Mouse (Mus musculus) R1 (cell line): ENCODE measurements at regions not wholly inside any gene's neighbourhood (a gene's known extent, or its start where the extent isn't known, plus 50 kb on each side); places are given as distances from the start of the nearest gene placed in this dataset.
A peak's percentile ranks its signal among the peaks of the same experiment; 100 is the strongest.

Experiments
- DNase-seq: peaks from one replicate; pipeline ENCODE4 v3.0.0-alpha.2; 2018; ENCODE audit warnings: low read depth, low spot score

DNA sequence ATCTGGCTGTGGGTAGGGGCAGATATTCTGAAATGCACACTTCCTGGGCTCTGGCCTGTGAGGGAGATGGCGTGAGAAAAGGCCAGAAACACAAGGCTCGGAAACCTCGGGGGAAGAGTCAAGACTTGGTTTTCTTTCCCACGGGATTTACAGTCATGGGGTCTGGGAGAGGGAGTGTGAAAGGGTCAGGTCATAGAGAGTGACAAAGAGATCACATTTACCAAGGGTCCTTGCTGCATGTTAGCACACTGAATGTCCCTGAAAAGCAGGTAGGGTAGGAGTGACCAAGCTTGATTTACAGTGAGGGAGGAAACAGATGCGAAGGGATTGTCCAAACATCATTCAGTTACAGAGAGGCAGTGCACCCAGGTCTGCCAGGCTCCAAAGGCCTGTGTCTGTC, 156.0 kb downstream of the Efnb1 start:
- no peak for DNase-seq

- DNase-seq: no peak
Measured at GRCm38 (mm10) chrX:99291423-99291963, 155.6 kb downstream of the Efnb1 start.

DNA sequence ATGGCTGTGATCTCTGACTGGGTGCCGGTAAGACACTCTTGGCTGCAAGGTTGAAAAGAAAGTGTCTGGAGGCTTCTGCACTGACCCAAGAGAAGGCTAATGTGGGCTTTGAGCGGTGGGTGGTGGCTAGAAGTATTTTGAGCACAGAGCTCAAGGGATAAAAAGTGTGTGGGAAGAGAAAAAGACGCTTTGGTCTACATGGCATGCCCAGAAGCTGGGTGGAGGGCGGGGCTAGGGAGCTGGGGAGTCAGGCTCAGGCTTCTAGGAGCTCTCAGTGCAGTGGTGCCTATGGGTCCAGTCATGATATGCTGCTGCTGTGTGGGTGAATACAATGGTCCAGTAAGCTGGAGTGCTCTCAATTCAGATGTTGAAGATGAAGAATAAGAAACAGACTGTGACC, 152.1 kb downstream of the Efnb1 start:
- no peak for DNase-seq

DNA sequence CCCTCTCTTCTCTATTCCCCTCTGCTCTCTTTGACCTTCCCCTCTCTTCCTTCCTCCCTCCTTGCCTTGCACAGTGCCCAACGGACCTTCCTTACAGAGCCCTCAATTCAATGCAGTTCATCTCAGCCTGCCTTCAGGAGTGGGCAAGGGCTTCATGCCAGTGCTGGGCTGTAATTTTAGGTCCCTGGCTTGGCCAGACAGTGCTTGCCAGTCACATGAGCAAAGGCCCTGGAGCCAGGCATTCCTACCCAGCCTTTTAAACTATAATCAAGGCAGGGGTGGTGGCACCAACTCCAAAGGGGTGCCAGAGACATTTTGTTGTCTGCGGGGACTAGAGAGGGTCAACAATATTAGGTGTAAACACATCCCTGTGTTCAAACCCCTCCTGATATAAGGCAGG, 150.9 kb downstream of the Efnb1 start:
- DNase-seq: no peak

DNA sequence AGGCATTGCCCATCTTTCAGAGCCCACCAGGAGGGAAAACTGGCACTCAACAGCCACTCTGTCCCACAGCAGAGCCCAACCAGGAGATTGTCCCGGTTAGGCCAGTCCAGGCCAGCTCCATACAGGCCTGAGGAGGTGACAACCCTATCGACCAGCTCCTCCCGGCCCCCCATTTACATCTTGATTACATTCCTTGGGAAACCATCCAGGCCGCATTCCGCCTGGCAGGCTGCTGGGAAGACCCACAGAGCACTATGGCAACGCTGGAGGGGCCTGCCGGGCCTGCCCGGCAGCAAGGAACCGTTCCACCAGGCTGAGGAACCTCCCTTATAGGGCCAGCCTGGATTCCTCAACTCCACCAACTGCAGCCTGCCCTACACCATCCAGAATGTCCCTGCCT, 149.7 kb downstream of the Efnb1 start:
- DNase-seq: peak; percentile 58

DNA sequence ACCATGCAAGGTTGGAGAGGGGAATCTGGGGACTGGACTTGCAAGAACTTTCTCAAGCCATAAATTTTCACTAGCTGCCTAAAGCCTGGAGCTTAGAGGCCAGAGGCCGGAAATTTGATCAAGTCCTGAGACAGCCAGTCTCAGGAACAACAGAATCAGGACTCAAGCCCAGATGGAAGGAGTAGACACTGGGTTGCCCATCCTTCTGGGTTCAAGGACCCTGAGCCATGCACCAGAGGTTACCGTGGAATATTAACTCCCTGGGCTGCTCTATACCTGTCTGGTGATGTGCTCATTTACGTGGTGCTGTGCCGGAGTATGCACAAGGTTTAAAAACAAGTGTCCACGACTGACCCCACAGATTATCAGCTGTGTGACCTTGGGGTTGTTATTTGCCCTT, 145.1 kb downstream of the Efnb1 start:
- DNase-seq: no peak

DNA sequence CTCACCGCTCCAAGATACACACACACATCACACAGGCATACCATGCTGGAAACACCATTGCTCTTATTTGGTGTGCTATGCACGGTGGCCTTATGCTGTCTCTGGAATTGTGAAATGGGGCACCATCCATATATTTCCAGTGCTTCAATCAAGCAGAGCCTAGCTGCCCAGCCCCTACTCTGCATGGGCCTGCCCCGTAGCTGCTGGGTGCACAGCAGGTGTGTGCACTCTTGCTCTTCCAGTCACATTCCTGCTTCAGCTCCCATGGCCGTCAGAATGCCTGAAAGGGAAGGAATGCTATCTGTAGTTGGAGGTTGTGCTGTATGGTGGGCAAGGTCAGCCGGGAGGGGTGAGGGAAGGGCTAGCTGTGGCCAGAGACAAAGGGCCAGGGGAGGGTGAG, 144.6 kb downstream of the Efnb1 start:
- peak; percentile 9 for DNase-seq

DNA sequence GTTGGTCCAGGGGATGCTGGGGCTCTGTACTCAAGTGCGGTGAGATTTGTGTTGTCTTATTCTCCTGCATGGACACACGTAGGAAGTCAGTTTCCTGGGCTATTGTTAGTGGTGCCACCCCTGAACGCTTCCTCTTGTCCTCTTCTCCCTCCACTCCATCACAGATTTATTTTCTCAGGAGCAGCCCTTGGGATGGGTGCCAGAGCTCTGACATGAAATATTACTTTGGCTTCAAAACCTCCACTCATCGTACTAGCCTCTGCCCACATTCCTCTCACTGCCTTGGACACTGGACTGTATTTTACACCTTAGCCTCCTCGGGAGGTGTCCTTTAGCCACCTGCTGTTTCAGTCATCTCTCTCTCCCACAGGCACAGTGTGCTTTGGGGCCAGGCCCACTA, 139.6 kb downstream of the Efnb1 start:
- DNase-seq: no peak

GRCm38 (mm10) chrX:99271908-99272307, 136.0 kb downstream of the Efnb1 start:
- DNase-seq: no peak

- DNase-seq: no peak
Measured at GRCm38 (mm10) chrX:99249038-99249607, 113.2 kb downstream of the Efnb1 start.

DNA sequence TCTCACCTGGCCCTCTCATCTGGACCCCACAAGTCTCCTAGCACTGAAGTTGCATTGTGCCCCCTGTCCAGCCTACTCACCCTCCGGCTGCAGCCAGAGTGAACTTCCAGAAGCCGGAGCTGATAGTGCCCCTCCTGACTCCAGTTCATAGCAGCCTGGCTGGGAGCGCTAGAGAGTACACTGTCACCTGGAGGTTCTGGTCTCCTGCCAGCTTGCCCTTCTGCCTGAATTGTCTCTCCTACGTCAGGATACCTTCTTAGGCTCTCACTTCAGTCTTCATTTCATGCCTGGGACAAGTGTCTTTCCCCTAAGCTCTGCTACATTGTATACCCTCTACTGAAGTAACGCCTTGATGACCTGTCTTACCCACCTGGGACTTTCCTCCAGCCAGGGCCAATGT, 112.3 kb downstream of the Efnb1 start:
- DNase-seq: no peak

GRCm38 (mm10) chrX:99246704-99247103, 110.8 kb downstream of the Efnb1 start:
- DNase-seq: no peak

DNA sequence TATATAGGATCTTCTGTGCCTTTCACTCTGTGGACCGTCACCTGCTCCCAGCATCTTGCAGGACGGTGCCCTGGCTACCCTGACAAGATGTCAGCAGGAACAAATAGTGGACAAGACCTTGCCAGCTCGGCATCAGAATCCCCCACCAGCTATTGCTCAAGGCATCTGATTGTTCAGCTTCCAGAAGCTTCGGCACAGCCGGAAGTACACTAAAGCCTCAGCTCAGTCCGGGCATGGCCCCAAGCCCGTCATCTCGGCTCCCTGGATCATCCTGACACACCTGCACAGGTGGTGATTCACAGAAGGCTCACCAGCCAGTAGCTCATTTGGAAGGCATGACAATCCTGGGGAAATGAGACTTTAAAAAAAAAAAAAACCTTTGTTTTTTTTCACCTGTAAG, 110.1 kb downstream of the Efnb1 start:
- no peak for DNase-seq

DNA sequence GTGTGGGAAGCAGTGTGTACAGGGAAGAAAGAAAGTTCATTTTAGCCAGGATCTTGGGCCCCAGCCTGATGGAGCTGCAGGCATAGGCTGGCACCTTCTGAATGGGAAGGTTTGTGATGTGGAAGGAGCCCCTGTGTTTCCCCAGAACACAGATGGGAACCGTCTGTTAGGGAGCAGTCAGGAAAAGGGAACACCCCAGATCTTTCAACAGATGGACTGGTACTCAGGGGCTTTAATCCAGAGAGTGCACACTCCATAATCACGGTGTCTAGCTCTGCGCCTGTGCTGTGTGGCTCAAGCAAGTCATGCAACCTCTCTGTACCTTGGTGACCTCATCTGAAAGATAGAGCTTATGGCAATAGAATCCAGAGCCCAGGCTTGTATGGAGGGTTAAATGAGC, 109.6 kb downstream of the Efnb1 start:
- no peak for DNase-seq

GRCm38 (mm10) chrX:99243251-99243650, 107.3 kb downstream of the Efnb1 start:
- no peak for DNase-seq

- DNase-seq: peak; percentile 3
Measured at GRCm38 (mm10) chrX:99241684-99242118, 105.8 kb downstream of the Efnb1 start.

GRCm38 (mm10) chrX:99233035-99233434, 97.1 kb downstream of the Efnb1 start:
- DNase-seq: no peak

DNA sequence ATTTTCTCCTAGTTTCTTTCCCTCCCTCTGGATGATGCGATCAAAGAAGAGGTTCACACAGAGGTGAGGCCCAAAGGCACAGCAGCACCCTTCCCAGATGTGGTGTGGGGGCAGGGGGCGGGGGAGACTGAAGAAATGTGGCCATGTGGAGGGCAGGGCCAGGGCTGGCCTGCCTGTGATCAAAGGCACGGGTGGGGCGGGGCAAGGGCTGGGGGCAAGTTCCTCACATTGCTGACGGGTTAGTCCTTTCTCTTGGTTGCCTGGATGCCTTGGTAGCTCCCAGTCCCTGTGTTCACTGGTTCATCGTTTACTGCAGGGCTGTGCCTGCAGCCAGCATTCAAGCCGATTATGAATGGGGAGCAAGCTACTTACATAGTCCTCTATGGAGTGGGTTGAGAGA, 96.4 kb downstream of the Efnb1 start:
- no peak for DNase-seq

GRCm38 (mm10) chrX:99225111-99225752, 89.3 kb downstream of the Efnb1 start:
- DNase-seq: no peak

- DNase-seq: no peak
Measured at GRCm38 (mm10) chrX:99222017-99222416, 86.1 kb downstream of the Efnb1 start.

DNA sequence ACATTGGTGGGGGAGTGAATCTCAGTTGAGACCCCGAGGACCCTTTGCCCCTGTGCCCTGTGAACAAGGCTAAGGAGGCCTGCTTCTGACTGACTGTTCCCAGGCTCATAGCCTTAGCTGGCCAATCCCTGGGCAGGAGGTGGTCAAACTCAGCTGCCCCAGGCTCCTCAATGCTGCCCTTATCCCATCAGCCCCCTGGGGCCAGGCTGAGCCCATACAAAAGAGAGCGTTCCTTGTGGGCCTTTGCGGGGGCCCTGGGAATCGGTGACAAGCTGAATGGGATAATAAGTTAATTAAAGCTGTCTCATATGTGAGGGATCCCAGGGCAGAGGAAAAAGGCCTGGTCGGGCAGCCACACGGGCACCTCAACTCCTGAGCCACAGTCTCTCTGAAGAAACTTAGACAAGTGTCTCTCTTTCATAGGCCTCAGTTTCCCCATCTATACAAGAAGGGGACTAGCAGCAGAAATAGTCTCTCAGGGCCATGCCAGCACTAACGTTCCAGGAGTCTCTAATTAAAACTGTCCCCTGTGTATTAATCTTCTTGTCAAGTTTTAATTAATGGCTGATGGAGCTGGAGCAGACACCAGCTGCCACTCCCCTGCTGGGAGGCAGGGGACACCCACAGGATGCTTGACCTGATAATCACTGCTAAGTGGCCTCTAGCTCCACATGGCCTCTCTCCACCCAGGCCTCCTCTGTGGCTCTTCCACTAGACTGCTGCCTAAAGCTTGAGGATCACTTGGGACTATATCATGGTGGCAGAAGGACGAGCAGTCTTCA, 84.9 kb downstream of the Efnb1 start:
- DNase-seq: no peak

- DNase-seq: no peak
Measured at GRCm38 (mm10) chrX:99218213-99218612, 82.3 kb downstream of the Efnb1 start.
